Mouse (Mus musculus): Measurements from ENCODE around the gene D630003M21Rik.

DNA sequence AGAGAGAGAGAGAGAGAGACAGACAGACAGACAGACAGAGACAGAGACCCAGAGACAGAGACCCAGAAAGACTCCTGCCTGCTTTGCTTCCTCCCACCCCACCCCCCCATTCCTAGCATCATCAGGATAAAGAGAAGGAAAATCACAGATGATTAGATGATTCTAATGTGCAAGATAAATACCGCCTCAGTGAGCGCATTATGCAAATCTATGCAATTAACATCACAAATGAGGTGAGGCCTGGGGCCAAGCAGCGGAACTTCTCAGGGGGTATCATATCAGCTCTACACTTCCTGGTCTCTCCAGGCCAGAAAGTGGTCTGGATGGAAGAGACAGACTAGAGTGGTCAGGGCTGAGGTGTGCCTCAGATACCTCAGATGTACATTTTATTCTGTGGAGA is 51.4 kb downstream of the D630003M21Rik start:
- TF ChIP-seq CTCF (IDR thresholded peaks at IDR 0.05; ENCODE audit: control insufficient read depth, insufficient read depth, low read length): no peak
- no peak for TF ChIP-seq POLR2A (IDR thresholded peaks at IDR 0.05; ENCODE audit: borderline replicate concordance, control insufficient read depth, low read depth, low read length)

All from bone marrow, adult 2 months (tissue).